Mouse (Mus musculus): ENCODE data around the gene Cdkn2aipnl. TPM values are rescaled to one million over a fixed set of nuclear protein-coding genes. Genes with fewer than 3 reads are reported as not detected.

Gene Cdkn2aipnl
- polyA plus RNA-seq, 2 experiments = 42.5 to 93.3 TPM

GRCm38 (mm10) chr11:52001341-52001740 is 33.9 kb downstream of the Cdkn2aipnl start:
- Histone ChIP-seq H3K4me1 (ENCODE audit: control insufficient read depth, insufficient read depth, low read length) (peaks cover 33% of the 10 kb centered on the region), H3K4me3 (replicated peaks; ENCODE audit: low read length) (peak overlapping the region; percentile 96), H3K36me3 (ENCODE audit: control insufficient read depth, insufficient read depth, low read length) (peaks cover 17% of the 10 kb centered on the region), H3K27me3 (ENCODE audit: control insufficient read depth, insufficient read depth, low read length) (no peaks in the 10 kb centered on the region), H3K9ac (ENCODE audit: low read depth, low read length, severe bottlenecking) (no peak overlapping the region), H3K4me2 (replicated peaks; ENCODE audit: low read depth, low read length, severe bottlenecking) (peak overlapping the region; percentile 59), H3K27ac (replicated peaks; ENCODE audit: low read depth, low read length) (peak overlapping the region; percentile 85), H3K9me3 (ENCODE audit: control insufficient read depth, low read length) (no peaks in the 10 kb centered on the region)
- 64% methylated on average over 10 of the region's 10 CpGs for WGBS
- DNase-seq (ENCODE audit: low spot score) (no peak), ATAC-seq (ENCODE audit: low FRiP score, low read depth) (no peak)
- no peak for TF ChIP-seq POLR2A (IDR thresholded peaks at IDR 0.05; ENCODE audit: borderline replicate concordance, extremely low read depth, insufficient read depth, insufficient read length)

- no peaks in the 10 kb centered on the region for H3K27me3 ChIP-seq (ENCODE audit: control insufficient read depth, insufficient read depth, low read length)
- no peak overlapping the region for H3K27ac ChIP-seq (replicated peaks; ENCODE audit: low read depth, low read length)
- peaks cover 12% of the 10 kb centered on the region for H3K36me3 ChIP-seq (ENCODE audit: control insufficient read depth, insufficient read depth, low read length)
- peaks cover 33% of the 10 kb centered on the region for H3K4me1 ChIP-seq (ENCODE audit: control insufficient read depth, insufficient read depth, low read length)
- no peak overlapping the region for H3K9ac ChIP-seq (ENCODE audit: low read depth, low read length, severe bottlenecking)
- ATAC-seq (ENCODE audit: low FRiP score, low read depth) (no peak), DNase-seq (ENCODE audit: low spot score) (no peak)
- no peak overlapping the region for H3K4me3 ChIP-seq (replicated peaks; ENCODE audit: low read length)
- WGBS = 94% methylated on average over 8 of the region's 8 CpGs
- H3K9me3 ChIP-seq (ENCODE audit: control insufficient read depth, low read length) = no peaks in the 10 kb centered on the region
- H3K4me2 ChIP-seq (replicated peaks; ENCODE audit: low read depth, low read length, severe bottlenecking) = 0 out of 2 replicates have a peak overlapping the region, but pooled peaks have one; percentile 59
- no peak for TF ChIP-seq POLR2A (IDR thresholded peaks at IDR 0.05; ENCODE audit: borderline replicate concordance, extremely low read depth, insufficient read depth, insufficient read length)
These were observed 34.4 kb downstream of the Cdkn2aipnl start for GRCm38 (mm10) chr11:52001861-52002260.

GRCm38 (mm10) chr11:52002842-52003504 is 35.5 kb downstream of the Cdkn2aipnl start:
- Histone ChIP-seq H3K36me3 (ENCODE audit: control insufficient read depth, insufficient read depth, low read length) (peaks cover under 1% of the 10 kb centered on the region; the same call in 1 of the 2 replicates), H3K9ac (ENCODE audit: low read depth, low read length, severe bottlenecking) (peak overlapping the region; percentile 86), H3K27ac (replicated peaks; ENCODE audit: low read depth, low read length) (peak overlapping the region; percentile 89), H3K4me3 (replicated peaks; ENCODE audit: low read length) (peak overlapping the region; percentile 85), H3K4me1 (ENCODE audit: control insufficient read depth, insufficient read depth, low read length) (peaks cover 29% of the 10 kb centered on the region), H3K4me2 (replicated peaks; ENCODE audit: low read depth, low read length, severe bottlenecking) (peak overlapping the region; percentile 58), H3K9me3 (ENCODE audit: control insufficient read depth, low read length) (no peaks in the 10 kb centered on the region), H3K27me3 (ENCODE audit: control insufficient read depth, insufficient read depth, low read length) (no peaks in the 10 kb centered on the region)
- no peak for TF ChIP-seq POLR2A (IDR thresholded peaks at IDR 0.05; ENCODE audit: borderline replicate concordance, extremely low read depth, insufficient read depth, insufficient read length)
- DNase-seq (ENCODE audit: low spot score) (no peak), ATAC-seq (ENCODE audit: low FRiP score, low read depth) (no peak)
- WGBS = 76% methylated on average over 13 of the region's 13 CpGs

GRCm38 (mm10) chr11:52003505-52003771 is 36.0 kb downstream of the Cdkn2aipnl start:
- no peaks in the 10 kb centered on the region for H3K36me3 ChIP-seq (ENCODE audit: control insufficient read depth, insufficient read depth, low read length)
- WGBS = 12% methylated on average over 4 of the region's 4 CpGs
- peak overlapping the region; percentile 86 for H3K9ac ChIP-seq (ENCODE audit: low read depth, low read length, severe bottlenecking)
- H3K27me3 ChIP-seq (ENCODE audit: control insufficient read depth, insufficient read depth, low read length) = no peaks in the 10 kb centered on the region
- H3K4me3 ChIP-seq (replicated peaks; ENCODE audit: low read length) = peak overlapping the region; percentile 85
- peak overlapping the region; percentile 58 for H3K4me2 ChIP-seq (replicated peaks; ENCODE audit: low read depth, low read length, severe bottlenecking)
- peak overlapping the region; percentile 89 for H3K27ac ChIP-seq (replicated peaks; ENCODE audit: low read depth, low read length)
- peak; percentile 5 for DNase-seq (ENCODE audit: low spot score)
- H3K9me3 ChIP-seq (ENCODE audit: control insufficient read depth, low read length) = no peaks in the 10 kb centered on the region
- no peak for ATAC-seq (ENCODE audit: low FRiP score, low read depth)
- peaks cover 24% of the 10 kb centered on the region for H3K4me1 ChIP-seq (ENCODE audit: control insufficient read depth, insufficient read depth, low read length)
- TF ChIP-seq POLR2A (IDR thresholded peaks at IDR 0.05; ENCODE audit: borderline replicate concordance, extremely low read depth, insufficient read depth, insufficient read length) = no peak

- no peaks in the 10 kb centered on the region for H3K9me3 ChIP-seq (ENCODE audit: control insufficient read depth, low read length)
- peaks cover 20% of the 10 kb centered on the region for H3K4me1 ChIP-seq (ENCODE audit: control insufficient read depth, insufficient read depth, low read length)
- peak within 1 kb of the TSS; percentile 86 for H3K9ac ChIP-seq (ENCODE audit: low read depth, low read length, severe bottlenecking)
- TF ChIP-seq POLR2A (IDR thresholded peaks at IDR 0.05; ENCODE audit: borderline replicate concordance, extremely low read depth, insufficient read depth, insufficient read length) = peak; percentile 85; the same call in 1 of the 2 replicates
- ATAC-seq (ENCODE audit: low FRiP score, low read depth) (peak; percentile 87), DNase-seq (ENCODE audit: low spot score) (peak; percentile 94)
- H3K4me2 ChIP-seq (replicated peaks; ENCODE audit: low read depth, low read length, severe bottlenecking) = peak within 1 kb of the TSS; percentile 58
- under 1% methylated on average over 46 of the region's 51 CpGs for WGBS
- peak within 1 kb of the TSS; percentile 85 for H3K4me3 ChIP-seq (replicated peaks; ENCODE audit: low read length)
- no peaks in the 10 kb centered on the region for H3K36me3 ChIP-seq (ENCODE audit: control insufficient read depth, insufficient read depth, low read length)
- H3K27ac ChIP-seq (replicated peaks; ENCODE audit: low read depth, low read length) = peak within 1 kb of the TSS; percentile 91
- H3K27me3 ChIP-seq (ENCODE audit: control insufficient read depth, insufficient read depth, low read length) = no peaks in the 10 kb centered on the region
These were observed 36.5 kb downstream of the Cdkn2aipnl start, which contains the start of gene Cdkl3 for GRCm38 (mm10) chr11:52003772-52004528. TSS of gene Cdkl3 (plus strand) at chr11:52004221.
